Mouse (Mus musculus) cerebellum, adult 8-10 months (tissue): ENCODE results near the gene Sox5.

Experiments
- DNase-seq: peaks from one replicate; pipeline ENCODE4 v3.0.0; 2022

The Sox5 gene

DNA sequence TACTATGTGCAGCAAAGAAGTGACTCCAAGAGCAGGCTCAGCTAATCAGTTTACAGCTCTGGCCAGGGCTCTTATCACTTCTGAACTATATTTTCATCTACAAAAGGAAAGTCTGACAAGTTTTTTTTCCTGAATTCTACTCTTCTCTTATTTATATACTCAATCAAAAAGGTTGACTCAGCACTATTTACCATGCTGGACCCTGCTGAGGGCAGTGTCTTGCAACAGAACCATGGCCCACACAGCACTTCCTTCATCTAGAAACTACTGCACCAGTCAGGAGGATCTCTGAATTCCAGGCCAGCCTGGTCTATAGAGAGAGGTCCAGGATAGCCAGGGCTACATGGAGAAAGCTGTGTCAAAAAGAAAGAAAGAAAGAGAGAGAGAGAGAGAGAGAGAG is 771.5 kb downstream of the Sox5 start:
- no peak for DNase-seq

DNA sequence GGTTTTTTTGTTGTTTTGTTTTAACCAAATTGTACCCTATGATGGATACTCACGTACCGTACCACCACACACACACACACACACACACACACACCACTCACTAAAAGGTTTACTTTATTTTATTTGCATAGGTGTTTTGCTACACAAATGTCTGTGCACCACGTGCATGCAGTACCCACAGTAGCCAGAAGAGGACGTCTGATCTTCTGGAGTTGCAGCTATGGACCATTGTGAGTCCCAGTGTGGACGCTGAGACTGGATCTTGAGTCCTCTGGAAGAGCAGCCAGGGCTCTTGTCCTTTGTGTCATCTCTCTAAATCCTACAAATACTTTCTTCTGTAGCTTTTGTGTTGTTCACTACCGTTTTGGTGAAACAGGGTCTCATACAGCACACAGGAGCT is 776.6 kb downstream of the Sox5 start:
- DNase-seq: no peak

DNA sequence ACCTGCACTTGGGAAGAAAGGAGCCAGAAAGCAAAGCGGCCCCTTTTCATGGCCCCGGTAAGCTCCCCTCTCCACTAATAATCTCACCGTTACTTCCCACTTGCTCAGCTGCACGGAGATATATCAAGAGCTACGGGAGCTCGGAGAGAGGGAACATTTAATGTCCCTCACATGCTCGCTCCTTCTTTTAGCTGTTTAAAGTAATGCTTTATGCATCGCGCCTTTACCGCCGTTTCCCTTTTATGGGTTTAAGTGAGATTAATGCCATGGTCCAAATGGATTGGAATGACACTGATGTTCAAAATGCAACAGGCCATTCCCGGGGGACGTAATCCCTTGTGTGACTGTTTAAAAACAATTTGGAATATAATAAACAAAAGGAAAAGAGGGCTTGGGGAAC is 783.6 kb downstream of the Sox5 start:
- no peak for DNase-seq

DNA sequence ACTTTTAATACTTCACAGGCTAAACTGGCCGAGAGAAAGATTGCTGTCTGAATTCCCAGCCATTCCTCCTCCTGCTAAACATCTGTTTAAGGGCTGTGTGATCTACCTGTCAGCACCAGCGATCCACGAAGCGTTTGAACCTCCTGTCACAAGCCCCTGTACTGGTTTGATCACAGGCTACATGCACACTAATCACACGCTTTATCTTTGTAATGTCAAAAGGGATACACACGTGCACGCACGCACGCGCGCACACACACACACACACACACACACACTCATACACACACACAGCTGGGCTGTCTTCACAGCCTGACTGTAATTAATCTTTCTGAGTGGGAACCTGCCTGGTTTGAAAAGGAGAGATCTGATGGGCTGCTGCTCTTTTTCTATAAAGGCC is 784.2 kb downstream of the Sox5 start:
- no peak for DNase-seq

DNA sequence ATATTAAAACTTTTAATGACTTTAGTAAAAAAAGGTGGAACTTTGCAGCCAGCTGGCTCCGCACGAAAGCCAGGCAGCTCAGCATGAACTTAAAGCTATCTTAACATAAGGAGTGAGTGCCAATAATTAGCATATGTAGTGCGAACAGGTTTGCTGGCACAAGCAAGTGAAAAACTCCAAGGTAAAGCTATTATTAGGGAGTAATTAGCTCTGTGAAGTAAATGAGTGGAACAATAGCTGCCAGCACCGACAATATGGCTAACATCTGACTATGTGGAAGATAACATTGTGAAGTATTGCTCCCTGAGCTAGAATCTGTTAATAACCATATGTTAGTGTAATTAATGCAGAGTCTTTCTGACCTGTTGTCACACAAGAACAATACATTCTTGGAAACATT is 786.7 kb downstream of the Sox5 start:
- no peak for DNase-seq

- no peak for DNase-seq
Measured at GRCm38 (mm10) chr6:143987548-143987947, 794.2 kb downstream of the Sox5 start.

- no peak for DNase-seq
Measured at GRCm38 (mm10) chr6:143980131-143980530, 801.6 kb downstream of the Sox5 start.

DNA sequence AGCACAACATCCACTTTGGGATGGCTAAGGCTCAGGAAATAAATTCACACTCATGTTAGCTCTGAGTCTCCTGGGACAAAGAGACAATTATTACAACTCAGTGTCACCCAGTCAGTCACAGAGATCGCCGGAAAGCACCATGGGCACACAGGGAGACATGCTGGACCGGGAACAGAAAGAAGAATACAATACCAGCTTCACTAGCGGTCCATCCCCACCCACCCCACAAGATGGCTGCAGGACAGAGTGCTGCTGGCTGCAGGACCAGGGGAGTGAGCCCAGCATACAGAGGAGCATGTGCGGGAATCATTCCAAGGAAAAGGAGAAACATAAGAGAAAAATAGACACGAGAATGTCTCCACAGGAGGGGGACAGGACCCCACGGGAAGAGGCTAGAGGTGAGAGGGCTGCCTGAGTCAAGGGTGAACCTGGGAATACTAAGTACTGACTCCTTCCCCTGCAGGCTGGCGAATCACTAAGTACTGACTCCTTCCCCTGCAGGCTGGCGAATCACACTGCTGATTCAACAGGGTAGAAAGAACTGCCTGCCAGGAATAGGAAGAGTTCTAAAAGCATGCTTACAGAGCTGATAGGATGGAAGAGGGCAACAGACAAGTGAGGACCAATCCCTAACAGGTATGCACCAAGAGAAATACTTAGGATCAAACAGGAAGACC is 813.9 kb downstream of the Sox5 start:
- DNase-seq: no peak

GRCm38 (mm10) chr6:143960487-143960886 is 821.3 kb downstream of the Sox5 start:
- DNase-seq: no peak

DNA sequence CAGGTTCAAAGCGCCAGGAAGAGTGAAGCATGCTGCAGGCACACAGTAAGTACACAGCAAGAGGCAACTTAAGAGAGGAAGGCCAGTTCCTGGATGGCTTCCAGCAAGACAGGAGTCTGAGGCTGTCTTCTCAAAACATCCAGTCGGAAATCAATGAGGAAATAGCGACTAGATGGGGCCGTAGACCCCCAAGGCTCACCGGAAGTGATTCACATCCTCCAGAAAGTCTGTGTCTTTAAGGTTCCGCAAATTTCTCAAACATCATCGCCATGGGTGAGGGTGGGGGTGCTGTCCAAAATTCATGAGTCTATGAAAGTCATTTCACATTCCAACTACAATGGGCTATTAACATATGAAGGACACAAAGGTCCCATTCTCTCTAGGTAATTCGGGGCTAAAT is 821.7 kb downstream of the Sox5 start:
- DNase-seq: no peak

DNA sequence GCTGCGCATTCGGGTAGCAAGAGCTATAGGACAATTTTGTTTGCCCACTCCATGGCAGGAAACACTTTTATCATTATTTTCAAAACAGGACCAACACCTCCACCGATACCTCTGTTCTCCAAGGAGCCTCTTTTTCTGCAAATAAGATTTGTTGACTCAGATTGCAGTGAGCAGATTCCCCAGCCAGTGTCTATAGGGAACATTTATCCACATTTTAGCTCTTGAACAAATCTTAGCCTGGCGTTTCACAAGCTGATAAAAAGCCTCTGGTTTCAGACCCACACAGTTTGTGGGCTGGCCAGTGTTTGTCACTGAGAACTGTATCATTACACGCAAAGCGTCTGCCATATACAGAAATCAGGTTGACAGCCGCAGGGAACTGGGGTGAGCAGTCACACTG is 823.4 kb downstream of the Sox5 start:
- no peak for DNase-seq

DNA sequence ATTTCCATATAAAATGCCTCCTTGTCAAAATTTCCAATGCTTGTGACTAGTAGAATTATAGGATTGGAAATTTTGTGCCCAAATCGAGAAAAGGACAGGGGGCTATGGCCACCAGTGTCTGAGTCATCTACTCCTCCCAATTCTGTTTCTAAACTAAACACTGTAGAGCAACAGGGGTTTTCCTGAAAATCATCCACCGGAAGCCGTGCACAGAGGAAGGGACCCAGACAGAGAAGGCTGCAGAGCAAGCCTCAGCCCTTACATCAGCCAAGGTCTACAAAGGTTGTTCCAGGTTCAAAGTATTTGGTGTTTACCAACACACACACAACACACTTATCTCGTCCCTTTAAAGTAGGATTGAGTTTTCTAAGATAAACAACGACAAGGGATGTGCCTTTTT is 824.7 kb downstream of the Sox5 start:
- no peak for DNase-seq

- no peak for DNase-seq
Measured at GRCm38 (mm10) chr6:143948553-143949308, 833.0 kb downstream of the Sox5 start.

GRCm38 (mm10) chr6:143948071-143948470 is 833.7 kb downstream of the Sox5 start:
- DNase-seq: no peak

GRCm38 (mm10) chr6:143943126-143943525 is 838.7 kb downstream of the Sox5 start:
- DNase-seq: no peak

DNA sequence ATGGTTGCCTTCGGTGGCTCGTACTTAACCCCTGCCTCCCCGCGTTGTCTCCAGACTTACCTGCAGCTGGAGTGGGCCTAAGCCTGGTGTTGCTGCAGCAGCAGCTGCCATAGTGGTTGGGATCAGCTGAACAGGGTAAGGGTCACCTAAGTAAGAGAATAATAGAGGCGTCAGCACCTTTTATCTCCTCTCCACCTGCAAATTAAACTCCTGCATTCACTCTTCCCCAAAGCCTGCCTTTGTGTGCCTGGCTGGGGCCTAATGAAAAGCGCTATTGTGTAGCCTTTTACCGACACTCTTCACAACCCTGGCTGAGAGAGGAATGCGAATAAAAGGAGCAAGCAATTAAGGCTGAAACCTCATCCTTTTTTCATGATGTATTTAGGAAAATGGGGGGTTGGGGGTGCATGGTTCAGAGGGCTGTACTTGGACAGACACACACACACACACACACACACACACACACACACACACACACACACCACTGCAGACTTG is 840.4 kb downstream of the Sox5 start:
- no peak for DNase-seq

DNA sequence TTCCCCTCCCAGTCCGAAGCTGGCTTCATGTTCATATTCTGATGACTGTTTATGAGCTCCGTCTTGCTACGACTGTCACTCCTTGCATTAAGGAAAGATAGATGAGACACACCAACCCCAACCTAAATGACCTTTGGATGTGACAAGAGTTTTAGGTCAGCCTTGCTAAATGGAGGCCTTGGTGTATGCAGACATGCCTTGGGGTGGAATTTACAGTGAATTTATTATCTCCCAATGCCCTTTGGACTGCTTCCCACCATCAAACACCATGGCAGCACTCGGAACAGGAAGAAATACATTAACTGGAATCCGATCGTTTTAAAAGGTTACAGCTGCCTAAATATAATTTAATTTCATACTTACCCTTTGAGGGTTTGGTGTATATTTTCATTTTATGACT is 858.6 kb downstream of the Sox5 start:
- DNase-seq: no peak

- DNase-seq: no peak
Measured at GRCm38 (mm10) chr6:143918405-143918947, 863.3 kb downstream of the Sox5 start.

- DNase-seq: no peak
Measured at GRCm38 (mm10) chr6:143916152-143916735, 865.5 kb downstream of the Sox5 start.

DNA sequence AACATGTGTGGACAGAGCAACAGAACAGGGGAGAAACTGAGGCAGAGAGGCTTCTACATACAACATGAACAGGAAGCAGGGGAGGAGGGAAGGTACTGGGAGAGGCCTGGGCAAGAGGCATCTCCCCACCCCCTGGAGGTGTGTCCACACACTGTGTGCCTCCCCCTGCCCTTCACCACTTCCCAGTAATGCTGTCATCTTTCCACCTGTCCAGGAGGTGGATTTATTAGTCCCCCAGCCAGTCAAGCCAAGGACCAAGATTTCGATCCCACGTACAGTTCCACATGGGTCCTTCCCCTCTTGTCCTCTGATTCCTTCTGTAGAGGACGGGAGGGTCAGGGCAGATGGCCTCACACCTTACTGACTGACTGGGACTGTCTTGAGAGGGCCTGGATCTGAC is 866.1 kb downstream of the Sox5 start:
- no peak for DNase-seq

DNA sequence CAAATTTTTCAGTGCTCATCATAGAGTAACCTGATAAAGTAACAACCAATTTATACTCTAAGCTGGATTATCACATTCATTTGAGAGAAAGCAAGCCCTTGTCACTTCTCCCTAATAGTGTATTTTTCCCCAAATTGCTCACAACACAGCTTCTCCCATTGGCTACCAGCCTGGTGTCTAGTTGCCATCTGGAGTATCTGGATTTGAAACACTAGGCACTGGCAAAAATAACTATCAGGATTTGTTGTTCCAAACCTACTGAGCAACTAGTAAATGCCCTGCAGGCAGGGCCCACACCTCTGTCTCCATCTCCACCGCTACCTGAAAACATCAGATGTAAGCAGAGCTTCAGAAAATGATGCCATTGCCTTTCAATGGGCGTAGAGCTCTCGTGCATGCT is 869.5 kb downstream of the Sox5 start:
- no peak for DNase-seq

DNA sequence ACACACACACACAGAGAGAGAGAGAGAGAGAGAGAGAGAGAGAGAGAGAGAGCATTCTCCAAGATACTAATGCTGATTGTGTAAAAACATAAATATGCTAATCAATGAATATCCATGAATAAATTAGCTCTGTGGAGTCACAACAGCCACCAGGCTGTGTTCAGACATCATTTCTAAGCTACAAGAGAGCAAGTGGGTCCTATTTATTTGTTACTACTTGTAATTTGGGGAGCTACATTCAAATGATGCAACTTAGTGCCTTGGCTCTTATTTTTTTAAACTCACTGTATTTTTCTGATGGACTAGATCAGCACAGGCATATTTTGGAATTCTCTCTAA is 877.1 kb downstream of the Sox5 start:
- DNase-seq: no peak

DNA sequence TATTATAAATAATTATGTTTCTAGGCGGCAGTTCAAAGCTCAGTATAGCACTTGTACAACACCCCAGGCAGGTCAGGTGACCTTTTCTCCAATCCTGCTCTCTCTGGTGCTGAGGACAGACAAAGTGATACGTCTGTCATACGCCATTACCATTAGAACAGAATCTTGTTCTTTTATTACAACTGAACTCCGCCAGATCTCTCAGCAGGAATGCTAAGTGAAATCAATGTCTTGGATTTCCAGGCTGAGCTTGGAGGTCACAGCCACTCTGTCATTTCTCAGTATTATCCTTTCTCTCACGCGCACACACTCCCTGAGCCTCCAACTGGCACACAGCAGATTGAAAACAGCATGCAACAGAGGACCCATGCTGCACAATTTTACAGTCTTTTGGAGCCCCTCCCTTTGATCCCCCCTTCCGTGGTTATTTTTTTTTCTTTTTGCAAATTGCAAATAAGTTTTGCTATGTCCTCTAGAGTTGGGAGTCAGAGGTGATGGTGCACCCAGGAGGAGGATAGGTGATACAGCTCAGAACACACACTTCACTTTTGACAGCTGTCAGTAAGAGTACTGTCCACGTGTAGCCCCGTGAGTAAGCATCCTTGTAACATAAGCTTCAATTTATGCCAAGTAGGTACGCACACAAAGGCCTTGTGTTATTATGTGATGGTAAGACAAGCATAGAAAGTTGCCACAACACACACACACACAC is 877.6 kb downstream of the Sox5 start:
- DNase-seq: no peak
